In the genomic region with DNA sequence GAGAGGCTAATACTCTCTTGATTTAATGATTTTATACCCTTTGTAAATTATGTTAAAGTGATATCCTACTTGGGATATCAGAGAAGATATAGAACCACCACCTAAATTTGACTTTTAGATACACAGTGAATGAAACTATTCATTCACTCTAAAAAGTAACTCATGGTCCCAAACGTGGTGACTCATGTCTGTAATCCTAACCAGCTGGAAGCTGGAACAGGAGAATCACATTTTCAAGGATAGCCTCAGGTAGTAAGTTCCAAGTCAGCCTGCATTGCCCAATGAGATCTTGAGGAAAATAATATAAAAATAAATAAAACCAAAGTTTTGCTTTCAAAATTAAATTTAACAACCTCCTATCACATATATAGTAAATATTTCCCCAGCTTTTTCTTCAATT, we compare ENCODE assay signal across 27 mouse cellular contexts. TPM values are rescaled to one million over a fixed set of nuclear protein-coding genes. Genes with fewer than 3 reads are reported as not detected.
"Had no signal": no experiment of that assay in that cellular context is flagged by ENCODE, and none has a peak within 500 bp of the region (broad histone marks: within the 10 kb centered on the region; RNA-seq: fewer than 3 reads in every experiment).

No protein-coding gene starts in this region.

- H3K9me3 ChIP-seq: embryonic facial prominence, embryonic 12.5 days; embryonic facial prominence, embryonic 13.5 days; embryonic facial prominence, embryonic 15.5 days; forebrain, embryonic 10.5 days; forebrain, embryonic 12.5 days; forebrain, embryonic 13.5 days; forebrain, embryonic 15.5 days had no signal

- H3K4me3 ChIP-seq: embryonic facial prominence, embryonic 12.5 days; embryonic facial prominence, embryonic 13.5 days; embryonic facial prominence, embryonic 15.5 days; erythroblast, embryonic 14.5 days; forebrain, embryonic 10.5 days; forebrain, embryonic 12.5 days; forebrain, embryonic 13.5 days; forebrain, embryonic 15.5 days; gastrocnemius, adult 2 months; heart, adult 2 months had no signal

- H3K27ac ChIP-seq: embryonic facial prominence, embryonic 12.5 days; embryonic facial prominence, embryonic 13.5 days; embryonic facial prominence, embryonic 15.5 days; forebrain, embryonic 10.5 days; forebrain, embryonic 12.5 days; forebrain, embryonic 13.5 days; forebrain, embryonic 15.5 days; gastrocnemius, adult 2 months; heart, adult 2 months had no signal

- H3K4me2 ChIP-seq: embryonic facial prominence, embryonic 12.5 days; embryonic facial prominence, embryonic 13.5 days; embryonic facial prominence, embryonic 15.5 days; forebrain, embryonic 12.5 days; forebrain, embryonic 13.5 days; forebrain, embryonic 15.5 days had no signal

- H3K9ac ChIP-seq: embryonic facial prominence, embryonic 12.5 days; embryonic facial prominence, embryonic 13.5 days; embryonic facial prominence, embryonic 15.5 days; forebrain, embryonic 12.5 days; forebrain, embryonic 13.5 days; forebrain, embryonic 15.5 days; forebrain, postnatal 0 days had no signal

- ATAC-seq: forebrain, embryonic 13.5 days; forebrain, embryonic 14.5 days; forebrain, embryonic 15.5 days; forebrain, embryonic 16.5 days; forebrain, postnatal 0 days had no signal

- H3K4me1 ChIP-seq: embryonic facial prominence, embryonic 12.5 days had no signal

- H3K36me3 ChIP-seq: embryonic facial prominence, embryonic 12.5 days; embryonic facial prominence, embryonic 13.5 days; embryonic facial prominence, embryonic 15.5 days; forebrain, embryonic 10.5 days; forebrain, embryonic 12.5 days; forebrain, embryonic 15.5 days had no signal

- DNase-seq: cerebellum, adult 8-10 months; cerebellum, adult 9-10 months; cerebellum, adult 9-11 months; cerebellum, postnatal 10 days; cerebellum, postnatal 14 days; cerebellum, postnatal 25 days; cerebellum, postnatal 36 days; embryo, embryonic 11 days; forebrain, postnatal 0 days; gastrocnemius, adult 2 months; gastrocnemius, postnatal 10 days; gastrocnemius, postnatal 14 days; gastrocnemius, postnatal 25 days; gastrocnemius, postnatal 36 days; heart, adult 11 months; heart, adult 18-20 months; heart, adult 2 months had no signal

RNA-seq across cellular contexts. Expression of a gene that starts 2.6 kb away (rescaled TPM):
- polyA plus RNA-seq: erythroblast, embryonic 14.5 days had no signal
